Mouse (Mus musculus) heart, embryonic 13.5 days (tissue): Measurements from ENCODE around the gene Lamtor2. TPM values are rescaled to one million over a fixed set of nuclear protein-coding genes. Genes with fewer than 3 reads are reported as not detected.
A peak's percentile ranks its signal among the peaks of the same experiment; 100 is the strongest.

Experiments used
- ATAC-seq: fragments of 200-750 bp; cut with Nextera tagmentation; 2 replicates; pipeline ENCODE4 v1.8.0; 2017; ENCODE audit warnings: moderate TSS enrichment; ENCODE audit not compliant: insufficient number of reproducible peaks, low FRiP score, low TSS enrichment; ENCODE audit errors: extremely low read depth
- H3K27ac ChIP-seq: fragments of 300-500 bp; sonication (generic); replicated peaks from 2 replicates; pipeline ENCODE4 v1.5.1; 2015; ENCODE audit warnings: moderate library complexity, mild to moderate bottlenecking, inconsistent platforms
- H3K27me3 ChIP-seq: fragments of 300-500 bp; sonication (generic); replicated peaks from 2 replicates; pipeline ENCODE4 v1.6.1; 2015; ENCODE audit warnings: mild to moderate bottlenecking, inconsistent platforms
- H3K36me3 ChIP-seq: fragments of 300-500 bp; sonication (generic); 2 replicates; pipeline ENCODE4 v1.6.1; 2015; ENCODE audit warnings: mild to moderate bottlenecking, inconsistent platforms
- H3K4me1 ChIP-seq: fragments of 300-500 bp; sonication (generic); 2 replicates; pipeline ENCODE4 v1.6.1; 2015; ENCODE audit warnings: inconsistent platforms
- H3K4me2 ChIP-seq: fragments of 300-500 bp; sonication (generic); 2 replicates; pipeline ENCODE4 v1.6.1; 2015; ENCODE audit warnings: inconsistent platforms, mild to moderate bottlenecking, moderate library complexity
- H3K4me3 ChIP-seq: fragments of 300-500 bp; sonication (generic); 2 replicates; pipeline ENCODE4 v1.5.1; 2015; ENCODE audit warnings: moderate library complexity, mild to moderate bottlenecking, inconsistent platforms
- H3K9ac ChIP-seq: fragments of 300-500 bp; sonication (generic); 2 replicates; pipeline ENCODE4 v1.6.1; 2015; ENCODE audit warnings: inconsistent platforms, mild to moderate bottlenecking, moderate library complexity
- H3K9me3 ChIP-seq: fragments of 300-500 bp; sonication (generic); 2 replicates; pipeline ENCODE4 v1.6.1; 2016; ENCODE audit warnings: inconsistent platforms
- WGBS: fragments of 180-500 bp; shearing (Covaris S2); methylation state at CpG from one replicate; pipeline ENCODE4 v1.1.7; 2015; ENCODE audit warnings: mixed read lengths; 5-methylcytosine and 5-hydroxymethylcytosine counted together
- polyA plus RNA-seq: library from polyadenylated mRNA; unstranded; fragments of >200 nt; fragmentation: Nextera tagmentation; extraction: Ambion mirVana; gene quantifications from 2 replicates; pipeline ENCODE4 v1.2.1, GENCODE M21; 2015

Gene Lamtor2
- polyA plus RNA-seq, 1 experiment from 2014 or later = 131 TPM

- Histone ChIP-seq H3K4me1 (peaks cover 58% of the 10 kb centered on the region), H3K4me3 (no peak overlapping the region), H3K27ac (peak overlapping the region; percentile 73), H3K4me2 (no peak overlapping the region), H3K9me3 (no peaks in the 10 kb centered on the region), H3K9ac (0 out of 2 replicates have a peak overlapping the region, but pooled peaks have one; percentile 2), H3K27me3 (no peaks in the 10 kb centered on the region), H3K36me3 (no peaks in the 10 kb centered on the region)
- 61% methylated on average over 4 of the region's 4 CpGs for WGBS
- no peak for ATAC-seq
Measured at GRCm38 (mm10) chr3:88511559-88511958, 41.3 kb downstream of the Lamtor2 start.

DNA sequence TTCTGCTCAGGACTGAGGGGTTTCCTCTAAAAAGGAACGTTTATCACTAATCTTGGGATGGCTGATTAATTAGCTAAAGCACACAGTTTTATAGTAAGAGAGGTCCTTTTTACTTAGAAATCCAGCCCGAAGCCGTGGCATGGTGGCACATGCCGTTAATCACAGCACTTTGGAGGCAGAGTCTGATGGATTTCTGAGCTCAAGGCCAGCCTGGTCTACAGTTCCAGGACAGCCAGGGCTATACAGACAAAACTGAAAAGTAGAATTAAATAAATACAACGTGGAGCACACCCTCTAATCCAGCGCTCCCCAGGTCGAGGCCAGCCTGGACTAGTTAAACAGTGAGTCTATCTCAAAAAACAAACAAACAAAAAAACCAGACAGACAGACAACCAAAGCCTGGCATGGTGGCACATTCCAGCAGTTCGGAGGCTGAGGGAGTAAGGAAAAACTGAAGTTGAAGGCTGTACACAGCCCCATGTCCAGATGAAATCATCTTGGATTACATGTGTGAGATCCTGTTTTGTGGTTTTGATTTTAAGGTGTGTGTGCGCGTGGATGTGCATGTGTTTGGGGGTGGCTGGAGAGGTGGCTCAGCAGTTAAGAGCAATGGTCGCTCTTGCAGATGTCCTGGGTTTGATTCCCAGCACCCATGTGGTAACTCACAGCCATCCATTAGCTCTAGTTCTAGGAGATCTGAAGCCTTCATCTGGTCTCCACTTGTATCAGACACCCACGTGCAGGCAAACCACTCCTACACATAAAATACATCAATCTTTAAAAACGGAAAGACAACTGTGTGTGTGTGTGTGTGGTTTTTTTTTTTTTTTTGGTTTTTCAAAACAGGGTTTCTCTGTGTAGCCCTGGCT, 42.2 kb downstream of the Lamtor2 start:
- no peak for ATAC-seq
- peaks cover 60% of the 10 kb centered on the region for H3K4me1 ChIP-seq
- no peaks in the 10 kb centered on the region for H3K9me3 ChIP-seq
- WGBS = 49% methylated on average over 13 of the region's 13 CpGs
- no peaks in the 10 kb centered on the region for H3K36me3 ChIP-seq
- H3K4me3 ChIP-seq = peak overlapping the region; percentile 58
- peak overlapping the region; percentile 75 for H3K4me2 ChIP-seq
- H3K9ac ChIP-seq = peak overlapping the region; percentile 84
- H3K27me3 ChIP-seq = no peaks in the 10 kb centered on the region
- peak overlapping the region; percentile 95 for H3K27ac ChIP-seq

DNA sequence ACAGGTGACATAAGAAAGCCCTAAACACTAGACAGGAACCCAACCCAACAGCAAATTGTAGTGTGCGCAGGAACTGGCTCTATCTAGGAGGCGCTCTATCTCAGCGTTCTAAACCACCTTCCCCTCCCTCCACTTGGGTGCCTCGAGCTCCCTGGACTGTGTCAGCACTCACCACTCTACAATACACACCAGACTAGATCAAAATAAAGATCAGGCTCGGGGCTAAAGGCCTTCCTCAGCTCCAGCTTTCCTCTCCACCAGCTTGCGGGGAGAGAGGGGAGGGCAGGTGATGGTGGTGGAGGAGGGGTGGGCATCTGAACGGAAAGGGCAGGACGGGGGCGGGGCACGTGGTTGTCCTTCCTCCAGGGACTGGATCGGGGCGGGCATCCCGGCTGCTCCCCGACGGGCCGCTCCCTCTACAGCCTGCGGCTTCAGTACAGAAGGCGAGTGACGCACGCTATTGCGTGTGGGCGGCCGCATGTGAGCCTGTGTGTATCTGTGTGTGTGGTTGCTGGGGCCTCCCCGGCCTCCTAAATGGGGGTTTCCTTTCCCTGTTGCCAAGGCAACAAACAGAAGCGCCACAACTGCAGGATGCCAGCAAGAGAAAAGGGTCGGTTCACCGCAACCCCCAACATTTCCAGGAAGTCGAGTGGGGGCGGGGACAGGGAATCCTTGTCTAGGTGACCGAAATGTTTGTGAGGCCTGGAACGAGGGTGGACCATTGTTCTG, 43.0 kb downstream of the Lamtor2 start, which contains the start of gene Lmna:
Lmna (minus strand) TSS at position 265 of the 729 bp plus-strand sequence.
- Histone ChIP-seq H3K9me3 (no peaks in the 10 kb centered on the region), H3K27ac (peak within 1 kb of the TSS; percentile 95), H3K4me2 (peak within 1 kb of the TSS; percentile 75), H3K9ac (peak within 1 kb of the TSS; percentile 84), H3K4me3 (peak within 1 kb of the TSS; percentile 58), H3K4me1 (peaks cover 62% of the 10 kb centered on the region), H3K27me3 (no peaks in the 10 kb centered on the region), H3K36me3 (no peaks in the 10 kb centered on the region)
- peak; percentile 90 for ATAC-seq
- WGBS = under 1% methylated on average over 31 of the region's 31 CpGs

DNA sequence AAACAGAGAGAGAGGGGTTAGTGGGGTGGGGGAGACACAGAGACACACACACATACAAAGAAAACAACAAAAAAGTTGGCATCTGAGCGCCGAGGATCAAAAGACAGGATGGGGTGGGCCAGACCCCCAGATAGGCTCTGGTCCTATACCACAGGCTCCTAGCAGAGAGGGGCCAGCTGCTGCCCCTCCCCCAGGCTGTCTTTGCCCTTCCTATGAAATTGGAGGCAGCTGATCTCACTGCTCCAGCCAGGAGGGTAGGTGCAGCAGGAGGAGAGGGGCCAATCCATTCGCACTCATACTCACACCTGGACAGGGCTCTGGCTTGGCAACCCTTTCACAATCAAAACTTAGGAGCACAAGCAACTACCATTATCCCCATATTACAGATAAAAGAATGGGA, 43.6 kb downstream of the Lamtor2 start:
- H3K9ac ChIP-seq = peak overlapping the region; percentile 84
- ATAC-seq = no peak
- H3K27ac ChIP-seq = peak overlapping the region; percentile 95
- no peaks in the 10 kb centered on the region for H3K36me3 ChIP-seq
- no peaks in the 10 kb centered on the region for H3K27me3 ChIP-seq
- H3K9me3 ChIP-seq = no peaks in the 10 kb centered on the region
- H3K4me1 ChIP-seq = peaks cover 58% of the 10 kb centered on the region
- peak overlapping the region; percentile 75 for H3K4me2 ChIP-seq
- 62% methylated on average over 3 of the region's 3 CpGs for WGBS
- H3K4me3 ChIP-seq = peak overlapping the region; percentile 58

- H3K4me3 ChIP-seq = no peak overlapping the region
- H3K27ac ChIP-seq = no peak overlapping the region
- 58% methylated on average over 7 of the region's 7 CpGs for WGBS
- H3K4me1 ChIP-seq = peaks cover 55% of the 10 kb centered on the region
- H3K4me2 ChIP-seq = no peak overlapping the region
- no peaks in the 10 kb centered on the region; the same call in 1 of the 2 replicates for H3K36me3 ChIP-seq
- H3K9me3 ChIP-seq = no peaks in the 10 kb centered on the region
- H3K9ac ChIP-seq = no peak overlapping the region
- no peaks in the 10 kb centered on the region for H3K27me3 ChIP-seq
- no peak for ATAC-seq
Measured at GRCm38 (mm10) chr3:88505765-88506164, 47.1 kb downstream of the Lamtor2 start.

- no peak overlapping the region for H3K4me3 ChIP-seq
- no peaks in the 10 kb centered on the region for H3K27me3 ChIP-seq
- peaks cover 1% of the 10 kb centered on the region for H3K36me3 ChIP-seq
- peaks cover 55% of the 10 kb centered on the region for H3K4me1 ChIP-seq
- H3K9me3 ChIP-seq = no peaks in the 10 kb centered on the region
- ATAC-seq = no peak
- H3K4me2 ChIP-seq = no peak overlapping the region
- no peak overlapping the region for H3K9ac ChIP-seq
- WGBS = 68% methylated on average over 6 of the region's 6 CpGs
- H3K27ac ChIP-seq = no peak overlapping the region
Measured at GRCm38 (mm10) chr3:88505081-88505480, 47.8 kb downstream of the Lamtor2 start.

DNA sequence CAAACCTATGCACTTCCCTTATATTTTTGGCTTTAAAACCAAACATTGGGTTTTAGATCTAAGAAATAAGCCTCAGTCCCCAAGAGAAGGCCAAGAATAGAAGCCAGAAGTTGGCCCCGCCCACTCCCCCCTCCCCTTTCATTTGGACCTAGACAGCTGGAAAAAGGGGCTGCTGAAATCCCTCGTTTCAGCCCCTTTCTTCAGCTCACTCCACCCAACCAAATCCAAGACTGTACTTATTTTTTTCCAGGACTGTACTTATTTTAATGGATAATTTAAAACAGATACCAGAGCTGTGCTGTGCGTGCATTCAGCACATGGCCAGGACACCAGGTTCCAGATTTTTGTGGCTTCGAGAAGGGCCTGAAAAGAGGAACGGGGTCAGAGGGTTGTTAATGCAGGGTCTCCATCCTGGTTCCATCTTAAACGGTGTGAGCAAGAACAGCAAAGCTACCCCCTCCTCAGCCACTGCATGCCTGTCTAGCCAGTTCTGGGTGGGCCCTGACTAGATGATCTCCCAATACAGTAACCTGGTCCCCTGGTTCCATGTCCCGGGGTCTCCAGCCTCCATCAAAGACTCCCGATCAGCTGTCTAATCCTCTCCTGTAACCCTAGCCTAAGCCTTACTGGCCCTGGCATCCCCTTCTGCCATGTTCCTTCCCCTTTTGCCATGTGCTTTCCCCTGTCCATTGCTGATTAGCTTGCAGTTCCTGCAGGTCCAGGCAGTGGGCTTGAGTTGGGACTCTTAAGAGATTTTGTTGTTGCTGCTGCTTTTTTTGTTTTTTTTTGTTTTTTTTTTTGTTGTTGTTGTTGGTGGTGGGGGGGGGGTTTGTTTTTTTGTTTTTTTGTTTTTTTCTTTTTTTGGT, 48.8 kb downstream of the Lamtor2 start:
- peak overlapping the region; percentile 98; the same call in 1 of the 2 replicates for H3K4me2 ChIP-seq
- H3K9me3 ChIP-seq = no peaks in the 10 kb centered on the region
- no peak for ATAC-seq
- H3K4me1 ChIP-seq = peaks cover 50% of the 10 kb centered on the region
- WGBS = 49% methylated on average over 8 of the region's 8 CpGs
- H3K36me3 ChIP-seq = peaks cover 9% of the 10 kb centered on the region
- no peaks in the 10 kb centered on the region for H3K27me3 ChIP-seq
- peak overlapping the region; percentile 94; the same call in 1 of the 2 replicates for H3K4me3 ChIP-seq
- peak overlapping the region; percentile 33; the same call in 1 of the 2 replicates for H3K9ac ChIP-seq
- peak overlapping the region; percentile 92 for H3K27ac ChIP-seq

- Histone ChIP-seq H3K4me2 (peak overlapping the region; percentile 98), H3K27me3 (no peaks in the 10 kb centered on the region), H3K4me3 (peak overlapping the region; percentile 94), H3K27ac (peak overlapping the region; percentile 92), H3K4me1 (peaks cover 49% of the 10 kb centered on the region), H3K9me3 (no peaks in the 10 kb centered on the region), H3K36me3 (peaks cover 14% of the 10 kb centered on the region), H3K9ac (peak overlapping the region; percentile 97)
- ATAC-seq = peak; percentile 51
- 17% methylated on average over 4 of the region's 4 CpGs for WGBS
Measured at GRCm38 (mm10) chr3:88503505-88503863, 49.4 kb downstream of the Lamtor2 start.

DNA sequence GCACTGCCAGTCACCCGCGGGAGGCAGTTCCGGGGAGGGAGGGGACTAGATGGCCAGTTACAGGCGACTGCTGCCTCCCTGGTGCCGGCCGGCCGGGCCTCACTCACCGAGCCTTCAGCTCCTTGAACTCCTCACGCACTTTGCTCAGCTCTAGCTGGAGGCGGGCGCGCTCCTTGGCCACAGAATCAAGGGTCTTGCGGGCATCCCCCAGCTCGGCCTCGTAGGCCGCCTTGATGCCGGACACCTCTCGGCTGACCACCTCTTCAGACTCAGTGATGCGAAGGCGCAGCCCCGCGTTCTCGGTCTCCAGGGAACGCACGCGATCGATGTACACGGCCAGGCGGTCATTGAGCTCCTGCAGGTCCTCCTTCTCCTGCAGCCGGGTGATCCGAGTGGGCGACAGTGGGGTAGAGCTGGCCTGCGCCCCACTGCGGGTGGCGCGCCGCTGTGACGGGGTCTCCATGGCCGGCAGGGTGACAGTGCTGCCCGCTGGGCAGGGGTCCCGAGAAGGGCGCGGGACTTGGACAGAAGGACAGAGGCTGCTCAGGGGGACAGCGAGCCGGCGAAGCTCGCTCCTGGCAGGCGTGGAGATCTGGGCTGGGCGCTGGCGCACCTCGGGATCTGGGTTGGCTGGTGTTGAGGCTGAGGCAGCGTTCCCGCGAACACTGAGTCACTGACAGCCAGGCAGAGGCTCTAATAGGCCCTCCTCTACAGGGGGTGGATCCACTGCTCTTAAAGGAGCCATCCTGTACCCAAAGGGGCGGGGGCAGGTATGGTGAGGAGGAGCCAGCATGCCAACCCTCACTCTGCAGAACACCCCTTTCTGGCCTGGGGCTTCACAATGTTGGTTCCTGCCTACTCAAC, 50.0 kb downstream of the Lamtor2 start:
- ATAC-seq = peak; percentile 80
- Histone ChIP-seq H3K4me1 (peaks cover 47% of the 10 kb centered on the region), H3K36me3 (peaks cover 19% of the 10 kb centered on the region), H3K27me3 (no peaks in the 10 kb centered on the region), H3K9me3 (no peaks in the 10 kb centered on the region), H3K9ac (peak overlapping the region; percentile 97), H3K27ac (peak overlapping the region; percentile 92), H3K4me2 (peak overlapping the region; percentile 98), H3K4me3 (peak overlapping the region; percentile 94)
- WGBS = under 1% methylated on average over 55 of the region's 55 CpGs

- H3K4me2 ChIP-seq = peak overlapping the region; percentile 98
- H3K9me3 ChIP-seq = no peaks in the 10 kb centered on the region
- H3K36me3 ChIP-seq = peaks cover 26% of the 10 kb centered on the region
- 0 out of 2 replicates have a peak, but pooled peaks have one; percentile 3 for ATAC-seq
- WGBS = 9% methylated on average over 11 of the region's 11 CpGs
- H3K9ac ChIP-seq = peak overlapping the region; percentile 97
- no peaks in the 10 kb centered on the region for H3K27me3 ChIP-seq
- H3K4me3 ChIP-seq = peak overlapping the region; percentile 94
- H3K27ac ChIP-seq = peak overlapping the region; percentile 92
- peaks cover 54% of the 10 kb centered on the region for H3K4me1 ChIP-seq
Measured at GRCm38 (mm10) chr3:88502031-88502571, 50.8 kb downstream of the Lamtor2 start.
